Mouse (Mus musculus): ENCODE measurements around the gene Ctsa. TPM values are rescaled to one million over a fixed set of nuclear protein-coding genes. Genes with fewer than 3 reads are reported as not detected.
"Not testable (repeated sequence)": the region's sequence is repeated elsewhere in the genome, so short reads cannot be mapped to it uniquely, and the experiment has no call there.

Gene Ctsa
- polyA plus RNA-seq, 1 experiment from 2014 or later = 109 TPM

GRCm38 (mm10) chr2:164859155-164859554 is 26.5 kb downstream of the Ctsa start:
- peak overlapping the region; percentile 85 for H3K27ac ChIP-seq (ENCODE audit: low read depth)
- ATAC-seq = peak; percentile 7; the same call in 1 of the 2 replicates
- no peaks in the 10 kb centered on the region for H3K36me3 ChIP-seq (replicated peaks; ENCODE audit: insufficient read depth, low read length)
- 42% methylated on average over 2 of the region's 2 CpGs for WGBS (ENCODE audit: insufficient replicate concordance)
- H3K9me3 ChIP-seq (ENCODE audit: low read length) = no peaks in the 10 kb centered on the region
- no peak for DNase-seq
- H3K4me1 ChIP-seq (ENCODE audit: insufficient read depth) = peaks cover 23% of the 10 kb centered on the region
- peak overlapping the region; percentile 47 for H3K4me2 ChIP-seq (ENCODE audit: low read depth, low read length)
- H3K9ac ChIP-seq (replicated peaks) = peak overlapping the region; percentile 19; the same call in 1 of the 2 replicates
- TF ChIP-seq EP300 (IDR thresholded peaks at IDR 0.05; ENCODE audit: low read depth) = no peak
- no peak for TF ChIP-seq CTCF (IDR thresholded peaks at IDR 0.05; ENCODE audit: low read depth)
- no peak overlapping the region for H3K4me3 ChIP-seq (ENCODE audit: low read depth, low read length)
- H3K27me3 ChIP-seq (ENCODE audit: insufficient read depth, low read length) = peaks cover 32% of the 10 kb centered on the region

GRCm38 (mm10) chr2:164859640-164860432 is 27.2 kb downstream of the Ctsa start:
- Histone ChIP-seq H3K9ac (replicated peaks) (peak overlapping the region; percentile 19; the same call in 1 of the 2 replicates), H3K4me1 (ENCODE audit: insufficient read depth) (peaks cover 23% of the 10 kb centered on the region), H3K27me3 (ENCODE audit: insufficient read depth, low read length) (peaks cover 27% of the 10 kb centered on the region), H3K36me3 (replicated peaks; ENCODE audit: insufficient read depth, low read length) (no peaks in the 10 kb centered on the region), H3K9me3 (ENCODE audit: low read length) (no peaks in the 10 kb centered on the region), H3K27ac (ENCODE audit: low read depth) (peak overlapping the region; percentile 85), H3K4me3 (ENCODE audit: low read depth, low read length) (no peak overlapping the region), H3K4me2 (ENCODE audit: low read depth, low read length) (peak overlapping the region; percentile 47; the same call in 1 of the 2 replicates)
- WGBS (ENCODE audit: insufficient replicate concordance) = 43% methylated on average over 9 of the region's 9 CpGs
- TF ChIP-seq CTCF (IDR thresholded peaks at IDR 0.05; ENCODE audit: low read depth) = no peak
- TF ChIP-seq EP300 (IDR thresholded peaks at IDR 0.05; ENCODE audit: low read depth) = peak; percentile 30; the same call in 1 of the 2 replicates
- ATAC-seq (peak; percentile 93), DNase-seq (peak; percentile 61)

- DNase-seq = no peak
- Histone ChIP-seq H3K27me3 (ENCODE audit: insufficient read depth, low read length) (peaks cover 21% of the 10 kb centered on the region), H3K9ac (replicated peaks) (no peak overlapping the region), H3K4me2 (ENCODE audit: low read depth, low read length) (no peak overlapping the region), H3K4me1 (ENCODE audit: insufficient read depth) (peaks cover 23% of the 10 kb centered on the region), H3K4me3 (ENCODE audit: low read depth, low read length) (no peak overlapping the region), H3K27ac (ENCODE audit: low read depth) (peak overlapping the region; percentile 44; the same call in 1 of the 2 replicates), H3K9me3 (ENCODE audit: low read length) (no peaks in the 10 kb centered on the region), H3K36me3 (replicated peaks; ENCODE audit: insufficient read depth, low read length) (no peaks in the 10 kb centered on the region)
- WGBS (ENCODE audit: insufficient replicate concordance) = 66% methylated on average over 4 of the region's 4 CpGs
- no peak for TF ChIP-seq CTCF (IDR thresholded peaks at IDR 0.05; ENCODE audit: low read depth)
- no peak for TF ChIP-seq EP300 (IDR thresholded peaks at IDR 0.05; ENCODE audit: low read depth)
- no peak for ATAC-seq
Measured at GRCm38 (mm10) chr2:164861094-164861493, 28.4 kb downstream of the Ctsa start.

- WGBS (ENCODE audit: insufficient replicate concordance) = 34% methylated on average over 9 of the region's 9 CpGs
- H3K9ac ChIP-seq (replicated peaks) = no peak overlapping the region
- no peak for TF ChIP-seq CTCF (IDR thresholded peaks at IDR 0.05; ENCODE audit: low read depth)
- no peak for TF ChIP-seq EP300 (IDR thresholded peaks at IDR 0.05; ENCODE audit: low read depth)
- peak overlapping the region; percentile 49; the same call in 1 of the 2 replicates for H3K27ac ChIP-seq (ENCODE audit: low read depth)
- no peak overlapping the region for H3K4me2 ChIP-seq (ENCODE audit: low read depth, low read length)
- peaks cover 15% of the 10 kb centered on the region for H3K4me1 ChIP-seq (ENCODE audit: insufficient read depth)
- no peak for DNase-seq
- H3K4me3 ChIP-seq (ENCODE audit: low read depth, low read length) = no peak overlapping the region
- no peaks in the 10 kb centered on the region for H3K9me3 ChIP-seq (ENCODE audit: low read length)
- H3K27me3 ChIP-seq (ENCODE audit: insufficient read depth, low read length) = peaks cover 8% of the 10 kb centered on the region
- no peaks in the 10 kb centered on the region for H3K36me3 ChIP-seq (replicated peaks; ENCODE audit: insufficient read depth, low read length)
- no peak for ATAC-seq
Measured at GRCm38 (mm10) chr2:164862179-164862861, 29.6 kb downstream of the Ctsa start.

- 85% methylated on average over 7 of the region's 9 CpGs for WGBS (ENCODE audit: insufficient replicate concordance)
- ATAC-seq; H3K4me3 ChIP-seq (ENCODE audit: low read depth, low read length); H3K27me3 ChIP-seq (ENCODE audit: insufficient read depth, low read length); H3K27ac ChIP-seq (ENCODE audit: low read depth); DNase-seq; H3K4me2 ChIP-seq (ENCODE audit: low read depth, low read length); H3K9me3 ChIP-seq (ENCODE audit: low read length); H3K36me3 ChIP-seq (replicated peaks; ENCODE audit: insufficient read depth, low read length); H3K9ac ChIP-seq (replicated peaks): not testable (repeated sequence)
- peaks cover 13% of the 10 kb centered on the region for H3K4me1 ChIP-seq (ENCODE audit: insufficient read depth)
Measured at GRCm38 (mm10) chr2:164863411-164863810, 30.7 kb downstream of the Ctsa start.

GRCm38 (mm10) chr2:164864593-164864992 is 31.9 kb downstream of the Ctsa start:
- Histone ChIP-seq H3K36me3 (replicated peaks; ENCODE audit: insufficient read depth, low read length) (no peaks in the 10 kb centered on the region), H3K27ac (ENCODE audit: low read depth) (no peak overlapping the region), H3K9ac (replicated peaks) (no peak overlapping the region), H3K9me3 (ENCODE audit: low read length) (no peaks in the 10 kb centered on the region; the same call in 1 of the 2 replicates), H3K4me3 (ENCODE audit: low read depth, low read length) (no peak overlapping the region), H3K4me1 (ENCODE audit: insufficient read depth) (peaks cover 16% of the 10 kb centered on the region), H3K4me2 (ENCODE audit: low read depth, low read length) (no peak overlapping the region), H3K27me3 (ENCODE audit: insufficient read depth, low read length) (no peaks in the 10 kb centered on the region)
- ATAC-seq (no peak), DNase-seq (no peak)
- no peak for TF ChIP-seq CTCF (IDR thresholded peaks at IDR 0.05; ENCODE audit: low read depth)
- TF ChIP-seq EP300 (IDR thresholded peaks at IDR 0.05; ENCODE audit: low read depth) = no peak
- WGBS (ENCODE audit: insufficient replicate concordance) = 61% methylated on average over 4 of the region's 4 CpGs

All from liver, postnatal 0 days (tissue).